Mouse (Mus musculus) limb, embryonic 12.5 days (tissue): ENCODE measurements around the gene Schip1. TPM values are rescaled to one million over a fixed set of nuclear protein-coding genes. Genes with fewer than 3 reads are reported as not detected.

Experiments used
- ATAC-seq: fragments of 200-750 bp; cut with Nextera tagmentation; 2 replicates; pipeline ENCODE4 v1.8.0; 2017; ENCODE audit warnings: low read depth, moderate TSS enrichment; ENCODE audit not compliant: insufficient number of reproducible peaks, insufficient read depth, low FRiP score, low TSS enrichment
- H3K27ac ChIP-seq: fragments of 300-500 bp; sonication (generic); 2 replicates; pipeline ENCODE4 v1.5.1; 2016; ENCODE audit warnings: mild to moderate bottlenecking, moderate library complexity
- H3K27me3 ChIP-seq: fragments of 300-500 bp; sonication (generic); 2 replicates; pipeline ENCODE4 v1.6.1; 2016; ENCODE audit warnings: mild to moderate bottlenecking, moderate library complexity
- H3K36me3 ChIP-seq: fragments of 300-500 bp; sonication (generic); 2 replicates; pipeline ENCODE4 v1.6.1; 2016; ENCODE audit warnings: mild to moderate bottlenecking, moderate library complexity
- H3K4me1 ChIP-seq: fragments of 300-500 bp; sonication (generic); replicated peaks from 2 replicates; pipeline ENCODE4 v1.6.1; 2016
- H3K4me2 ChIP-seq: fragments of 300-500 bp; sonication (generic); 2 replicates; pipeline ENCODE4 v1.6.1; 2016; ENCODE audit warnings: mild to moderate bottlenecking, moderate library complexity
- H3K4me3 ChIP-seq: fragments of 300-500 bp; sonication (generic); replicated peaks from 2 replicates; pipeline ENCODE4 v1.5.1; 2016; ENCODE audit warnings: mild to moderate bottlenecking
- H3K9ac ChIP-seq: fragments of 300-500 bp; sonication (generic); replicated peaks from 2 replicates; pipeline ENCODE4 v1.6.1; 2016; ENCODE audit warnings: mild to moderate bottlenecking, moderate library complexity
- H3K9me3 ChIP-seq: fragments of 300-500 bp; sonication (generic); 2 replicates; pipeline ENCODE4 v1.6.1; 2016; ENCODE audit warnings: mild to moderate bottlenecking, moderate library complexity
- WGBS: fragments of 180-500 bp; shearing (Covaris S2); methylation state at CpG from one replicate; pipeline ENCODE4 v1.1.7; 2016; 5-methylcytosine and 5-hydroxymethylcytosine counted together
- polyA plus RNA-seq: library from polyadenylated mRNA; unstranded; fragments of >200 nt; fragmentation: Nextera tagmentation; extraction: Ambion mirVana; gene quantifications from 2 replicates; pipeline ENCODE4 v1.2.1, GENCODE M21; 2016

Gene Schip1
- polyA plus RNA-seq, 1 experiment from 2014 or later, result 31.6 TPM

- ATAC-seq, result no peak
- Histone ChIP-seq H3K36me3 (no peaks in the 10 kb centered on the region), H3K27me3 (no peaks in the 10 kb centered on the region), H3K4me1 (0 out of 2 replicates have a peak, but pooled peaks cover 10% of the 10 kb centered on the region), H3K27ac (no peak overlapping the region), H3K4me3 (no peak overlapping the region), H3K4me2 (no peak overlapping the region), H3K9ac (no peak overlapping the region), H3K9me3 (no peaks in the 10 kb centered on the region)
- 80% methylated on average over 10 of the region's 10 CpGs for WGBS
Measured at GRCm38 (mm10) chr3:68604962-68605361, 540.4 kb downstream of the Schip1 start.

GRCm38 (mm10) chr3:68605942-68606603, 541.5 kb downstream of the Schip1 start:
- H3K4me2 ChIP-seq, result no peak overlapping the region
- 90% methylated on average over 7 of the region's 7 CpGs for WGBS
- H3K27ac ChIP-seq, result no peak overlapping the region
- no peaks in the 10 kb centered on the region for H3K27me3 ChIP-seq
- H3K9ac ChIP-seq, result no peak overlapping the region
- ATAC-seq, result no peak
- peaks cover 18% of the 10 kb centered on the region; the same call in 1 of the 2 replicates for H3K4me1 ChIP-seq
- no peak overlapping the region for H3K4me3 ChIP-seq
- no peaks in the 10 kb centered on the region for H3K36me3 ChIP-seq
- no peaks in the 10 kb centered on the region for H3K9me3 ChIP-seq

GRCm38 (mm10) chr3:68606730-68607129, 542.1 kb downstream of the Schip1 start:
- H3K36me3 ChIP-seq, result no peaks in the 10 kb centered on the region
- WGBS, result 92% methylated on average over 8 of the region's 8 CpGs
- no peaks in the 10 kb centered on the region for H3K27me3 ChIP-seq
- H3K9ac ChIP-seq, result no peak overlapping the region
- H3K4me3 ChIP-seq, result no peak overlapping the region
- H3K27ac ChIP-seq, result no peak overlapping the region
- H3K4me2 ChIP-seq, result no peak overlapping the region
- H3K4me1 ChIP-seq, result peaks cover 18% of the 10 kb centered on the region; the same call in 1 of the 2 replicates
- no peak for ATAC-seq
- no peaks in the 10 kb centered on the region for H3K9me3 ChIP-seq

GRCm38 (mm10) chr3:68607336-68607735, 542.7 kb downstream of the Schip1 start:
- H3K4me2 ChIP-seq, result no peak overlapping the region
- WGBS, result 91% methylated on average over 8 of the region's 8 CpGs
- no peak overlapping the region for H3K27ac ChIP-seq
- no peak overlapping the region for H3K9ac ChIP-seq
- H3K27me3 ChIP-seq, result no peaks in the 10 kb centered on the region
- H3K36me3 ChIP-seq, result no peaks in the 10 kb centered on the region
- no peaks in the 10 kb centered on the region for H3K9me3 ChIP-seq
- no peak overlapping the region for H3K4me3 ChIP-seq
- no peak for ATAC-seq
- peaks cover 18% of the 10 kb centered on the region; the same call in 1 of the 2 replicates for H3K4me1 ChIP-seq

GRCm38 (mm10) chr3:68608848-68609497, 544.4 kb downstream of the Schip1 start:
- Histone ChIP-seq H3K9me3 (no peaks in the 10 kb centered on the region), H3K4me1 (peaks cover 18% of the 10 kb centered on the region; the same call in 1 of the 2 replicates), H3K27me3 (no peaks in the 10 kb centered on the region), H3K4me2 (no peak overlapping the region), H3K36me3 (no peaks in the 10 kb centered on the region), H3K4me3 (no peak overlapping the region), H3K27ac (no peak overlapping the region), H3K9ac (no peak overlapping the region)
- 83% methylated on average over 19 of the region's 19 CpGs for whole genome bisulfite sequencing
- ATAC-seq, result no peak

- H3K36me3 ChIP-seq, result no peaks in the 10 kb centered on the region
- H3K4me1 ChIP-seq, result peaks cover 18% of the 10 kb centered on the region; the same call in 1 of the 2 replicates
- H3K9me3 ChIP-seq, result no peaks in the 10 kb centered on the region
- WGBS, result 55% methylated on average over 6 of the region's 6 CpGs
- no peaks in the 10 kb centered on the region for H3K27me3 ChIP-seq
- no peak overlapping the region for H3K4me3 ChIP-seq
- no peak overlapping the region for H3K27ac ChIP-seq
- H3K9ac ChIP-seq, result no peak overlapping the region
- no peak for ATAC-seq
- no peak overlapping the region for H3K4me2 ChIP-seq
Measured at GRCm38 (mm10) chr3:68610011-68610410, 545.4 kb downstream of the Schip1 start.

- H3K27ac ChIP-seq, result no peak overlapping the region
- no peaks in the 10 kb centered on the region for H3K36me3 ChIP-seq
- no peak overlapping the region for H3K9ac ChIP-seq
- H3K4me3 ChIP-seq, result no peak overlapping the region
- H3K4me2 ChIP-seq, result no peak overlapping the region
- H3K9me3 ChIP-seq, result no peaks in the 10 kb centered on the region
- WGBS, result 59% methylated on average over 11 of the region's 11 CpGs
- no peaks in the 10 kb centered on the region for H3K27me3 ChIP-seq
- peaks cover 18% of the 10 kb centered on the region; the same call in 1 of the 2 replicates for H3K4me1 ChIP-seq
- no peak for ATAC-seq
Measured at GRCm38 (mm10) chr3:68610598-68611261, 546.1 kb downstream of the Schip1 start.

GRCm38 (mm10) chr3:68615042-68615810, 550.6 kb downstream of the Schip1 start:
- peaks cover 6% of the 10 kb centered on the region; the same call in 1 of the 2 replicates for H3K4me1 ChIP-seq
- H3K27ac ChIP-seq, result no peak overlapping the region
- no peak for ATAC-seq
- no peaks in the 10 kb centered on the region for H3K9me3 ChIP-seq
- H3K9ac ChIP-seq, result no peak overlapping the region
- H3K36me3 ChIP-seq, result no peaks in the 10 kb centered on the region
- no peaks in the 10 kb centered on the region for H3K27me3 ChIP-seq
- 75% methylated on average over 10 of the region's 10 CpGs for WGBS
- H3K4me2 ChIP-seq, result no peak overlapping the region
- H3K4me3 ChIP-seq, result no peak overlapping the region

- Histone ChIP-seq H3K4me3 (no peak overlapping the region), H3K4me2 (no peak overlapping the region), H3K27me3 (no peaks in the 10 kb centered on the region), H3K4me1 (no peaks in the 10 kb centered on the region), H3K27ac (no peak overlapping the region), H3K36me3 (no peaks in the 10 kb centered on the region), H3K9me3 (no peaks in the 10 kb centered on the region), H3K9ac (no peak overlapping the region)
- no peak for ATAC-seq
- WGBS, result 93% methylated on average over 12 of the region's 12 CpGs
Measured at GRCm38 (mm10) chr3:68616363-68616762, 551.8 kb downstream of the Schip1 start.

GRCm38 (mm10) chr3:68617708-68618107, 553.1 kb downstream of the Schip1 start:
- Histone ChIP-seq H3K27ac (no peak overlapping the region), H3K4me2 (no peak overlapping the region), H3K9ac (no peak overlapping the region), H3K4me1 (no peaks in the 10 kb centered on the region), H3K4me3 (no peak overlapping the region), H3K9me3 (no peaks in the 10 kb centered on the region), H3K36me3 (no peaks in the 10 kb centered on the region), H3K27me3 (no peaks in the 10 kb centered on the region)
- 93% methylated on average over 10 of the region's 10 CpGs for WGBS
- ATAC-seq, result no peak

GRCm38 (mm10) chr3:68619097-68619496, 554.5 kb downstream of the Schip1 start:
- Histone ChIP-seq H3K27ac (no peak overlapping the region), H3K27me3 (no peaks in the 10 kb centered on the region), H3K36me3 (0 out of 2 replicates have a peak, but pooled peaks cover 9% of the 10 kb centered on the region), H3K4me3 (no peak overlapping the region), H3K9me3 (no peaks in the 10 kb centered on the region), H3K4me1 (no peaks in the 10 kb centered on the region), H3K4me2 (no peak overlapping the region), H3K9ac (no peak overlapping the region)
- 82% methylated on average over 5 of the region's 5 CpGs for WGBS
- no peak for ATAC-seq
